Mouse (Mus musculus) lung, postnatal 25 days (tissue): Measurements from ENCODE around the gene Tec.
"Not testable (repeated sequence)": the region's sequence is repeated elsewhere in the genome, so short reads cannot be mapped to it uniquely, and the experiment has no call there.

Source experiments
- DNase-seq: peaks from one replicate; pipeline ENCODE4 v3.0.0; 2022; ENCODE audit warnings: low spot score

Gene Tec

DNA sequence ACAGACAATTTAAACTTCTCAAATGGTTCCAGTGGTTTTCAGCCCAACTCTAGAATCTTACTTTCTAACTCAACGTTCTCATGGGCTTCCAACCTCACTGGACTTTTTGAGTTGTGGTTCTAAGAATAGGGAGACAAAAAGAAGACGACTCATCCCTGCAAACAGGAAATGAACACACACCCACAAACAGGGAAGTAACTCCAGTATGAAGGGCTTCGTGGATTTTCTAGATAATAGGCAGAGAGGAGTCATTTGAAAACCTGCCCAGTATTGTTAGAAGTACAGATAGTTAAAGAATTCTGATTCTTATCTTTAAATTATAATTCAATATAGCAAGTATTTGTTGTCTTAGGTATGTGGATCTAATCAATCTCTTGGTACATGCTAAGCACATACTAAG lies 47.6 kb downstream of the Tec start:
- DNase-seq, result peak; percentile 16

DNA sequence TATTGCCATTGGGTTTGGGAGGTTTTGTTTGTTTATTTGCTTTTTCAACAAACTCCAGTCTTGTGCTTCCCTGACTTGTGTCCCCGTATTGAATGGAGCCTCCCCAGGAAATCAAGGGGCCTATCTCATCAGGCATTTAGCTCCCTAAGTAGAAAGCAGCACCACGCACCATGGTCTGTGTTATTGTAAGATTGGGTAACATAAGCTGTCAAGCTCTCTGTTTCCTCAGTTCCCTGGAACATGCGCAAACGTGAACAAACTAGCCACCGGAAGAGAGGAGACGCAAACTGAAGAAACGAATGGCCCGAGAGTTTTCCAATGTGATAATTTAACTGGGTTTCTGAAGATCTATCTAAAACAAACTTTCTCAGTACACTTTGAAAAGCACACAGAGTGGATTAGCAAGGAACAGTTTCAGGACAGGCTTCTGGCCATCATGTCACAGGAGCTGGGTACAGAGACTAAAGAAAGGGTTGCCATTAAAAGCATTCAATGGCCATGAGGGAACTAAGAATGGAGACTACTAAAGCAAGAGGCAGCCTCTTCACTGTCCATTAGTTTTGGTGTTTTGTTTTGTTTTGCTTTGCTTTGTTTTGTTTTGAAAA lies 48.1 kb downstream of the Tec start:
- DNase-seq, result no peak

DNA sequence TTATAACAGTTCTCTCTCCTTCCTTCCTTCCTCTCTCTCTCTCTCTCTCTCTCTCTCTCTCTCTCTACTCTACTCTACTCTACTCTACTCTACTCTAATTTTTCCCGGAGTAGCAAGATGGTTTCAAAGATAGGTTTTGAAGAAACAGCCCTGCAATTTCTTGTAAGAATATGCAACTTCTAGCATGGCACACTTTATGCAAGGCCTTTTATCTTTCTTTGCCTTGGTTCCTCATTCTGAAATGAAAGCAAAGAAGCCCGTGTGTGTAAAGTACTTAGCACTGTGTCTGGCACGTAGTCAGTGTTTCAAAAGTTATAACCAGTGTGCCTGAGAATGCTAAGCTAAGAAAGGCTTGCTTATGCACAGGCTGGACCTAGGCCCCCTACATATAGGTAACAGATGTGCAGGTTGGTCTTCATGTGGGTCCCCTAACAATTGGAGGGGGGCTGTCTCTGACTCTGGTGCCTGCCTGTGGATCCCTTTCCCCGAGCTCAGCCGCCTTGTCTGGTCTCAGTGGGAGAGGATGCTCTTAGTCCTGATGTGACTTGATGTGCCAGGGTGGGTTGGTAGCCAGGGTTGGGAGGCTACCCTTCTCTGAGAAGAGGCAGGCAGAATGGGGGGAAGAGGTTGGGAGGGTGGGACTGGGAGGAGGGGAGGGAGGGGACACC lies 49.6 kb downstream of the Tec start:
- DNase-seq, result no peak

DNA sequence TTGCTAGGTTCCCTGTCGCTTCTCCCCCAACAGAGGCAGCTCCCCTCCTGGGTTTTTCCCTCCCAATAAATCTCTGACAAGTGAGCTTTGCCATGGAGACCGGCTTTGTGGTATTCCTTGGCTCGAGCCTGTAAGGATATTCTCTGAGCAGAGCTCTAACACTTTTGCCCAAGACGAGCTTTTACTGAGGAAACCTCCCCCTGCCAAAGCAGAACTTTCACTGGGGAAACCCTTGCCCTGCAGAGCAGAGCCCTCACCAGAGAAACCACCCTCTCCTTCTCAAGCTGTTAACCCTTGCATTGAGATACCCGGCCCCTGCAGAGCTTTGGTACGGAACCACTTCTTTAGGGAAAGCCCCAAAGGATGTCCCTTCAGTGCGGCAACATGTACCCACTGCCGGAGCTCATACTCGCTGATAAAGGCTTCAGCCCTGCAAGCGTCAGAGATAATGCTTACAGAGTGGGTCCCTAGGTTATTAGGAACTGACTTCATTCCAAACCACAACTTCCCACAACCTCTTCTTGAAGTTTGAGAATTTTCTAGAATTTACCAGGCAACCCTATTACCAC lies 50.7 kb downstream of the Tec start:
- DNase-seq, result peak; percentile 24

DNA sequence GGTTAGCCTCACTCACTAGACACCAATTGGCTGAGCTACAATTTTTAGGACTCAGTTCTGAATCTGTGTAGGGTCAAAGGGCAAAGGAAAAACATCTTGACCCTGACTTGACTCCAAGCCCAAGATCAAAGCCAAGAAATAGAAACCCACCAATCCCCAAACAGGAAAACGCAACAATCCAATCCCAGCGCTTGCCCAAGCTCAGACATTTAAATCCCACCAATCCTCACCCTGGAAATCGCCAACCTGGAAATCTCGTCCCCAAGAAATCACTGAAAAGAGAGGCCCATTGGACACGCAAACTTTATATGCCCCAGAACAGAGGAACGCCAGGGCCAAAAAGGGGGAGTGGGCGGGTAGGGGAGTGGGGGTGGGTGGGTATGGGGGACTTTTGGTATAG lies 51.3 kb downstream of the Tec start:
- not testable (repeated sequence) for DNase-seq

DNA sequence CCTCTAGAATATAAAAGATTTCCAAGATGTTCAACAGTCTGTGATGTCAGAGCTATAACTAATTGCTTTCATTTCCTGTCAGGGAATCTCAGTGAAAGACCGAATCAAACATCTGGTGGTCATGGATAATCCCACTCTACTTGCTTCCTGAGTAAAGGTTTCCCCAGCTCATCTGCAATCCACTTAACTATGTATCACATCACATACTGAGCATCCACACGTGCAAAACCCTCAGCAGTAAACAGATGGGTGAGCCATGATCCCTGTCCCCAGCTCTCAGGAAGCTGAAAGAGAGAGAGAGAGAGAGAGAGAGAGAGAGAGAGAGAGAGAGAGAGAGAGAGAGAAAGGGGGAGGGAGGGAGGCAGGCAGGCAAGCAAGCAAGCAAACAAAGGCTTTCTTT lies 51.8 kb downstream of the Tec start:
- no peak for DNase-seq

DNA sequence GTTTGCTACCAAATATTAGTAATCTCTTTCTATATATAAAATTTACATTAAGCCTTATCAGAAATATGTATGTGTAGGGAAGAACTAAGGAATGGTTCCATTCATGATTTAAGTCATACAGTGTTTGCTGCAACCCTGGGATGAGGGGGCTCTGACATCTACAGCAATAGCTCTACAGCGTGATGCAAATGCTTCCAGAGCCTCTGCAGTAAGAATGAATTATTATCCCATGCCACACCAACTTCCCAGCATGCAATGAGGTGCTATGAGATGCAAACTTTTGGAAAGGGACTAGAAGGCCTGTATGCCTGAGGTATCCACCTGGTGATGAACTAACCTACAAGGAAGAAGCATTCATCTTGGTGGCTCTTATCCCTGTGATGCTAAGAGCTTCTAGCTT lies 52.2 kb downstream of the Tec start:
- DNase-seq, result no peak

DNA sequence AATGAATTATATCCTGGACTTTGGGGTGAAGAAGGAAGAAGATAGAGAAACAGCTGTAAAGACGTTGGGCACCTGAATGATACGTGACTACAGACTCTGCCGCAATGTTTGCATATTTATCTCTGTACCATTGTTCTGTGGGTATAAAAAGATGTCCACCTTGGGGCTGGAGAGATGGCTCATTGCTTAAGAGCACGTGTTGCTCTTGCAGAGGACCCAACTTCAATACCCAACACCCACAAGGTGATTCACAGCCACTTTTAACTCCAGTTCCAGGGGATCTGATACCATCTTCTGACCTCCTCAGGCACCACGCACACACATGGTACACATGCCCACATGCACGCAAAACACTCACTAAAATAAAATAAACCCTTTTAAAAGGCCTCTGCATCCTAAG lies 52.9 kb downstream of the Tec start:
- no peak for DNase-seq

DNA sequence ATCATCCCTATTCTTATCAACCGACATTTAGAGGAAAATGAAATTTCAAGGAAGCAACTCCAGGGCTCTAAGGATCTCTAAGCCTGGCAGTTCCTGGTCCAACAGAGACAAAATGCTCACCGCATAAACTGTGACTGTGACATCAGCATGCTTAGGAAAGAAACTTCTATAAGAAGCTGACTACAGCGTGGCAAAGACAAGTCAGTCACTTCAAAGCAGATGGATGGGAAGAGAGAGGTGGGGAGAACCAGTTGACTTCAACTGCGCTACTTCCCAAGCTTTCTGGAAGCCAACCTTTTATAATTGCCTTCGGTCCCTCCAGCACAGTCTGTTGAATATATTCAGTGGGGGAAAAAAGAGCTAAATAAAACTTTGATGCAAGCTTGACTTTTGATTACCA lies 54.2 kb downstream of the Tec start:
- no peak for DNase-seq

DNA sequence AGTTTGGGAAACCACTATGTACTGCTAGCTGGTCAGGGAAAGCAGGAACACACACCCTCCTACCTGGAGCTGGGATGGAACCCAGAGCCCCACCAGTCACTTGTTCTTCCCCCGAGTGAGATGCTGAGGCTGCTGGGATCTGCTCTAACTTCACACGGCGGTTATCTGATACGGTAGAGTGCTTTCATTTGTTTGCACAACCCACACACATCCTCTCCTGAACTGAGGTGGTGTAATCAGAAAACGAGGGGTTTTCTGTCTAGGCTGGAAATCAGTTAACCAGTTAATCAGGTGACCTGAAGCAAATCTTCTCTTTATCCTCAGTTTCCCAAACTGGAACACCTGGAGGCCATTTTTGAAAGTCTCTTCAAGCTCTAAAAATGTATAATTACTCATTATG lies 55.4 kb downstream of the Tec start:
- peak; percentile 22 for DNase-seq

DNA sequence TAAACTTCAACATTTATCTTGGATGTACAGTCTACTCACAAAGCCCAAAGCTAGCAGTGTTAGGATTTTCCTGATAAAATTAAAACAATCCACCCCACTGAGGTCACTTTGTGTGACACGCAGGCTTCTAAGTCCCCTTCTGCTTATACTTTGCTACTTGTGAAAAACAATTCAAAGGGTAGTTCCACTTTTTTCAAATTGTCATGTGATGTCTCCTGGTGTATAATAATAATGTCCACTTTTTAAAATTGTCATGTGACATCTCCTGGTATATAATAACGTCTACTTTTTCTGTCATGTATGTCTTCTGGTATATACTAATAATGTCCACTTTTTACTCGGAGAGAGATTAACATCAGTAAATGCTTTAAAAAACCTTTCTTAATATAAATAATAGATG lies 56.0 kb downstream of the Tec start:
- DNase-seq, result no peak

DNA sequence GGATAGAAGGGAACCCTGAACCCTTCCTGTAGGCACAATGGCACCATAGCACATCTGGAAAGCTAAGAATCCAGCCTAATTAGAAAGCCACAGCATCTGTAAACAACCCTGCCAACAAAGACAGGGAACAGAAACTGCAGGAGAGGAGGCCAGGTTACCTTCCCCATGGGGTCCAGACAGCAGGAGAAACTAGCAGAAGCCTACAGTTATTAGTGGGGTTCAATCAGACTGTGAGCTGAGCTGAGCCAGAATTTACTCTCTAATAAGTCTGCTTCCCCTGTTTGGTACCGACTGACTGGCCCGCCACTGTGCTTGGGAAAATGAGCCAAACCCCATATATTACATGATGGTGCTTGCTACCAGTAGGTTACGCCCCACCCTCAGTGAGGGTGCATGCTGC lies 56.9 kb downstream of the Tec start:
- DNase-seq, result no peak

DNA sequence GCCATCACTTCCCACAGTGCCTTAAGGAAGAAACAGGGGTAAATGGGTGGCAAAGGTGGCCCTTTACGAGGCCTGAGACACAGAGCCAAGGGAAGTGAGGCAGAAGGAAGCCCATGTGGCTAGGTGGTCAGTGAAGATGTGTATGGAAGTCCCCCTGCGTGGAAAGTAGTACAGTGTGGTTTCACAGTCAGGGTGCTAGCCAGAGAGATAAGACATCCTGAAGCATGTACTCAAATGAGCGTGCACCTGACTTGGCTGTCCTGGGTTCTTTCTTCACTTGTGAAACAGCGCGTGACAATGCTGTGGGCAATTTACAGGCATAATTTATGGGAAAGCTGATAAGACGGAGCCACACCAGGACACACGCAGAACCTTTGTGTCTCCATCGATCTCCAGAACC lies 57.3 kb downstream of the Tec start:
- no peak for DNase-seq

DNA sequence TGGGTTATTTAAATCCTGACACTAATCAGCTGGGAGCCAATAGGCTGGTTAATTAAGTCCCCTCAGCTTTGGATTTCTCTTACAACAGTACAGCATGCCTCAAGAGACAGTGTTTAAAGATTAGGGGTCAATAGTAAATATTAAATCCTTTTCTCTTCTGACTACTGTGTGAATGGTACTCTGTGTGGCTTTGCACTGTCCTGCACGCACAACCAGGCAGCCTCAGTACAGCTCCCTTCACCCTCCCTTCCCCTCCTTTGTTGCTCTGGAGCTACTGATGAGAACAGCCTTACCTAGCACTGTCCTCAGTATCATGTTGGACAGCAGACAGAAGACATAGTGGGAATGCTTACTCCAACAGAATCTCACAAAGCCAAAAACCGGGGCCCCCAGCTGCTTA lies 58.8 kb downstream of the Tec start:
- DNase-seq, result no peak

DNA sequence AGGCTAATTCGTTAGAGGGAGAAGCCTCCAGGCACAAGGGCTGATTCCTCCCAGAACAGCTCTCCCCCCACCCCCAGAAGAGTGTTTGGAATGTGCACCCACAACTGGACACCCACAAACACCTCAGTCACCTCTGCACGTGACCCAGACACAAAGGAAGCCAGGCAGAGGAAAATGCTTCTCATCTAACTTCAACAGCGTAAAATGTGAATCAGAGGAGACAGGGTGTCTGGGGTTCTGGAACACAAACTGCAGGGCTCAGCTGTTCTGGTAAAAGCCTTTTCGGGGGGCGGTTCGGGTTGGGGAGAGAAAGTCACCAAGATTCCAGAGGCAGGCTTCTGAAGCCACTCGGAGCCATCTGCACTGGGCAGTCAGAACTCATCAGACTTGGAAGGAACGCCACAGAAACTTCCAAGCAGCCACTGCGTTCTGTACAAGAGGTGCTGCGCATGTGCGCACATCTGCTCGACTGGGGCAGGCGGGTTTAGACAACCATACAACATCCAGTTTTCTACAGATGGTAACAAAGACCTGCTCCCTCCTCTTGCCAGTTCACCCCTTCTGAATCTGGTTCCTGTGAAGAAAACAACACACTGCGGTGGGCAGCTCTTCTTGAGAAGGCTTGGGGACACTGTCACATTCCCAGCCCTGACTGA lies 59.7 kb downstream of the Tec start:
- no peak for DNase-seq

DNA sequence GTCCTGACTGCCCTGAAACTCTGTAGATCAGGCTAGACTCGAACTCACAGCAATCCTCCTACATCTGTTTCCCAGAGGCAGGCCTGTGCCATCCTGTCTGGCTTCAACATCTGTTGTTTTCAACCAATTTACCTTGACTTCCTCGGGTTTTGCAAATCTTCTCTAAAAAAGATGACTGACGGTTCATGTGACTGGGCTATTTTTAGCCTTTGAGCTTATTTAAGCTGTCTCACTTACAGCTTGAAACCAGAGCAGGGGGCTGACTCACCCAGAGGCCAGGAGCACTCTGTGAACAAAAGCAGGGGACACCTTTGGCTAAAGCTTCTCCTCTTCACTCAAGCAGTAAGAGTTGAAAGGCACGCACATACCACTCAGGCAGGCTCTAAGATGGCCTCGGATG lies 65.4 kb downstream of the Tec start:
- peak; percentile 15 for DNase-seq

DNA sequence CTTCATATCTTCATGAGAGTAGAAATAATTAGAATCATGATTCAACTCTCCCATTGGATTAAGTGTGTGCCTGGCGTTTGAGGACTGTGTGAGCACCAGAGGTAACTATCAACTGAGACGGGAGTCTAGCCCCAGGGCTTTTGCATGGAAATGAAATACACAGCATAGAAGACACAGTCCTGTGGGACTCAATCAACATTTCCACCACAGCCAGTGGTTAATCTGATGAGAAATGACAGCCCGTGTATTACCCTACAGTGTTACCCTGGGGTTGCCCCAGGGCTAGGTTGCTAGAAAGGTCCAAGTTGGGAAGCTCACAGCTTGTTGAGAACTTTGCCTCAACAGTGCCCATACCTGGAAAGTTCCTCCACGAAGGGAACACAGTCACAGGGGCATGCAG lies 69.7 kb downstream of the Tec start:
- no peak for DNase-seq

DNA sequence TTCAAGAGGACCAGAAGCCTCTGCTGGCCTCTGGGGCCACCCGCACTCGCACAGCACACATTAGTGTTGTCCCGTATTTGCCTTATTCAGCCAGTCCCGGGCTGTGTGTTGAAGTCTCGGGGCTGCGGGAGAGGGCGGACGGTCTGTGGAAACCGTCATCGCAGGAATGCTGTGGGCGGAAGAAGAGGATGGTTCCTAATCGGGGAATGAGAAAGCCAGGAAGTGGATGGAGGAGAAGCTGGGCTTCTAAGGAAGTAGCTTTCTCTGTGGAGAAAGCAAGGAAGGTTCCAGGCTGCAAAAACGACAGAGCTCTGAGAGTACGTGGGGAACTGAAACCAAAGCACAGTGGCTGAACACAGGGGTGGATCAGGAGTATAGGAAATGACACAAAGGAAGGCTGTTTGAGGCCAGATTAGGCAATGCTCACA lies 72.1 kb downstream of the Tec start:
- peak; percentile 46 for DNase-seq

DNA sequence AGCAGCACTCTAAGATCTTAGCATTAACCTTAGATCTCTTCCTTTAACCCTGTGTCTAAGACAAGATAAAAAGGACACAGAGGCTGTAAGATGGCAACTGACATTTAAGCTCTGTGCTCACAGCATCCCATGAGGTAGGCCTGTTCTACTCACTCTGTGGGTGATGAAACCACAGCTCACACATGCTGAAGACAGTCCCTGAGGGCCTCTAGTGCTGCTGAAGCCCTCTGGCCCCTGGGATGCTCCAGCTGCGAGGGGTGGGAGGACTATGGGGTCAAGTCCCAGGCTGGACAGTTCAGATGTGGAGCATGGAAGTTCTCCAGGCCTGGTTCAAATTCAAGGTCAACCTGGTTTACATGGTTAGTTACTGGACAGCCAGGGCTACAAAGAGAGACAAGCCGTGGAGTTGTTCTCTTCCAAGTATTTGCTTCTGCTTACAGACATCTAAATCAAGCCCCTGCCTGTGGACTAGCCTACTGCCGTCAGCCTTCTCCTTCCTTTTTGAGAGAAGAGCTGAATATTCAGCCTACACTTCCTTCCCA lies 74.9 kb downstream of the Tec start:
- DNase-seq, result no peak

DNA sequence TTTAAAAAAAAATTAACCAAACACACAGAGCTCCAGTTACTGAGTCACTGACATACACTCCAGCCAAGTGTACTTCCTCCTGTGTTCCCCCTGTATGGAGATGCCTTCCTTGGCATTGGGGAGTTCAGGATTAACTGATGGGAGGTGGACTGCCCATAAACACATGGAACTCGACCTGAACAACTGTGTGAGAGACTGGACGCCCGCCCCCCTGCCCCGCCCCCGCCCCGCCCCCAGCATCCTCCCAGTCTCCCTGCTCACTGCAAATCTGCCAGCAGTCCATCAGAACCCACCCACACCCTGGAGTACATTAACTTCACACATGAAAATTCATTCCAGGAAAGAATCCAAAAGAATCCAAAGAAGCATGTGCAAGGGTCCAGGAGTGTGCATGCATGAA lies 76.5 kb downstream of the Tec start:
- no peak for DNase-seq

DNA sequence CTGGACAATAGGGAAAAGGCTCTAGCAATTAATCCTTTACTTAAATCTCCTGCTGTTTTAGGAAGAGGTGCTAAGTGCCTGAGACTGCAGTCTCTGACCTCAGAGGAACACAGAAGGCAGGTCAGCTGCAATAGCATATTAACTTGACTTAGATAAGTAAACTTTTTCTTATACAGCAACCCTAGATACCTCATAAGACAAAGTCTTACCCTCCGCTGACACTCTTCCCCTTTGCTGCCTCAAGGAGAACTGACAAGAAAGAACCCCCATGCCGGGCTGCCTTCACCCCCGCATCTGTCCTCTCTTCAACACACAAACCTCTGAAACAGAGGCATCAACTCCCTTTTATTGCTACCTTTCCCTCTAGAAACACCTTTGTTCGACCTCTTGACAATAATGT lies 76.9 kb downstream of the Tec start:
- DNase-seq, result no peak

DNA sequence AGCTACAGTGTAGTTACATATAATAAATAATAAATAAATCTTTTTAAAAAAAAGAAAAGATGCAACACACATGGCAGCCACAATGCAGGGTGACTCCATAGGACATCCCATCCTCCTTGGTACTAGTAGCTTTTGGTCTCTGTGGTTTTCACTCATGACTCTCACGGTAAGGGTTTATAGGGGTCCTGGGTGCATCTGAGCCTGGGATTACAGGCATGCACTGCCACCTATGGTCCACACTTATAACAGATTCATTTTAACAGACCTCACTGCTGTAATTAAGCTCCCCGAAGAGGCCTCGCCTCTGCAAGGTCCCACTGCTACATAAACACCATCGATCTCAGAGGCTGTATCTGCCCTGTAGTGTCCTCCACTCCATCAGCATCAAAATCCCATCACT lies 82.8 kb downstream of the Tec start:
- no peak for DNase-seq

DNA sequence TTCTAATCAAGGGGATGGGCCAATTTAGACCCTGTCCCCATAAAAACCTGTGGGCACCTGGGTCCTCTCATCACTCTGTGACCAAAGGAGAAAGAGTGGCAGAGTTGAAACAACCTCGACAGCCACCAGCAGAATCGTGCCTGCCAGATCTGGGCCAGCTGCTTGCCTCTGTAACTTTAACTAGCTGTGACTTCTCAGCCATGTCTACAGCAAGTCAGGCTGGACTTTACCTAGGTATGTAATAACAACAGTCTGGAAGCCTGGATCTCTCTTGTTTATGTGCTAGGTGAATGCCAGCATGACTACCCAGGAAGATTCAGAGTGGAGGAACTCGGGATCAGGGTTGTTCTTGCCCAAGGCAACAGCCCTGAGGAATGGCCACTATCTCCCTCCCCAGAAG lies 83.6 kb downstream of the Tec start:
- no peak for DNase-seq
